Mouse (Mus musculus): Measurements from ENCODE around the gene Gm20388.

- TF ChIP-seq GATA1 (IDR thresholded peaks at IDR 0.05; ENCODE audit: low read length) (no peak), TAL1 (IDR thresholded peaks at IDR 0.05; ENCODE audit: low read length) (no peak)
Measured at GRCm38 (mm10) chr8:124292965-124293364, 4382.3 kb downstream of the Gm20388 start.

All from erythroblast, embryonic 14.5 days (primary cell).